Mouse (Mus musculus): ENCODE results near the gene Pla2g12b.

Pla2g12b gene

GRCm38 (mm10) chr10:59413711-59414110 lies 10.3 kb downstream of the Pla2g12b start:
- no peak for DNase-seq (ENCODE audit: low read depth)

GRCm38 (mm10) chr10:59416623-59417022 lies 13.2 kb downstream of the Pla2g12b start:
- DNase-seq (ENCODE audit: low read depth): no peak

GRCm38 (mm10) chr10:59419516-59419915 lies 16.1 kb downstream of the Pla2g12b start:
- DNase-seq (ENCODE audit: low read depth): no peak

- no peak for DNase-seq (ENCODE audit: low read depth)
Observed at GRCm38 (mm10) chr10:59424453-59424852, 21.0 kb downstream of the Pla2g12b start.

GRCm38 (mm10) chr10:59425369-59425768 lies 21.9 kb downstream of the Pla2g12b start:
- DNase-seq (ENCODE audit: low read depth): no peak

- no peak for DNase-seq (ENCODE audit: low read depth)
Observed at GRCm38 (mm10) chr10:59426371-59426770, 22.9 kb downstream of the Pla2g12b start.

- DNase-seq (ENCODE audit: low read depth): no peak
Observed at GRCm38 (mm10) chr10:59429448-59430135, 26.1 kb downstream of the Pla2g12b start.

GRCm38 (mm10) chr10:59430701-59431218 lies 27.3 kb downstream of the Pla2g12b start:
- DNase-seq (ENCODE audit: low read depth): peak; percentile 84

- peak; percentile 43 for DNase-seq (ENCODE audit: low read depth)
Observed at GRCm38 (mm10) chr10:59435746-59436145, 32.3 kb downstream of the Pla2g12b start.

GRCm38 (mm10) chr10:59438651-59439050 lies 35.2 kb downstream of the Pla2g12b start:
- no peak for DNase-seq (ENCODE audit: low read depth)

GRCm38 (mm10) chr10:59439508-59439931 lies 36.1 kb downstream of the Pla2g12b start:
- DNase-seq (ENCODE audit: low read depth): no peak

- no peak for DNase-seq (ENCODE audit: low read depth)
Observed at GRCm38 (mm10) chr10:59440177-59440576, 36.7 kb downstream of the Pla2g12b start.

- no peak for DNase-seq (ENCODE audit: low read depth)
Observed at GRCm38 (mm10) chr10:59441735-59442134, 38.3 kb downstream of the Pla2g12b start, which contains the start of gene Oit3. Gene Oit3 (minus strand): TSS chr10:59441778.

- DNase-seq (ENCODE audit: low read depth): no peak
Observed at GRCm38 (mm10) chr10:59443212-59443611, 39.8 kb downstream of the Pla2g12b start.

GRCm38 (mm10) chr10:59444106-59444505 lies 40.6 kb downstream of the Pla2g12b start:
- DNase-seq (ENCODE audit: low read depth): no peak

GRCm38 (mm10) chr10:59444635-59445034 lies 41.2 kb downstream of the Pla2g12b start:
- DNase-seq (ENCODE audit: low read depth): no peak

GRCm38 (mm10) chr10:59446911-59447437 lies 43.5 kb downstream of the Pla2g12b start:
- no peak for DNase-seq (ENCODE audit: low read depth)

- DNase-seq (ENCODE audit: low read depth): no peak
Observed at GRCm38 (mm10) chr10:59447546-59447945, 44.1 kb downstream of the Pla2g12b start.

GRCm38 (mm10) chr10:59451839-59452238 lies 48.4 kb downstream of the Pla2g12b start:
- DNase-seq (ENCODE audit: low read depth): peak; percentile 40

GRCm38 (mm10) chr10:59454631-59455030 lies 51.2 kb downstream of the Pla2g12b start:
- no peak for DNase-seq (ENCODE audit: low read depth)

GRCm38 (mm10) chr10:59459767-59460166 lies 56.3 kb downstream of the Pla2g12b start:
- no peak for DNase-seq (ENCODE audit: low read depth)

GRCm38 (mm10) chr10:59462307-59462706 lies 58.8 kb downstream of the Pla2g12b start:
- no peak for DNase-seq (ENCODE audit: low read depth)

- no peak for DNase-seq (ENCODE audit: low read depth)
Observed at GRCm38 (mm10) chr10:59465546-59465945, 62.1 kb downstream of the Pla2g12b start.

- DNase-seq (ENCODE audit: low read depth): no peak
Observed at GRCm38 (mm10) chr10:59466626-59467025, 63.2 kb downstream of the Pla2g12b start.
